Mouse (Mus musculus) heart, embryonic 11.5 days (tissue): ENCODE measurements around the gene Ubiad1. TPM values are rescaled to one million over a fixed set of nuclear protein-coding genes. Genes with fewer than 3 reads are reported as not detected.

Experiments used
- ATAC-seq: fragments of 200-750 bp; cut with Nextera tagmentation; replicated peaks from 2 replicates; pipeline ENCODE4 v1.8.0; 2017; ENCODE audit warnings: moderate library complexity; ENCODE audit not compliant: insufficient number of reproducible peaks, low FRiP score, low TSS enrichment
- H3K27ac ChIP-seq: fragments of 300-500 bp; sonication (generic); 2 replicates; pipeline ENCODE4 v1.5.1; 2014; ENCODE audit warnings: mild to moderate bottlenecking, low read depth, low read length
- H3K27me3 ChIP-seq: fragments of 300-500 bp; sonication (generic); 2 replicates; pipeline ENCODE4 v1.6.1; 2014; ENCODE audit warnings: mild to moderate bottlenecking, low read length, mixed read lengths; ENCODE audit not compliant: control insufficient read depth, insufficient read depth
- H3K36me3 ChIP-seq: fragments of 300-500 bp; sonication (generic); 2 replicates; pipeline ENCODE4 v1.6.1; 2014; ENCODE audit warnings: mild to moderate bottlenecking, low read length, moderate library complexity, mixed read lengths; ENCODE audit not compliant: control insufficient read depth, insufficient read depth
- H3K4me1 ChIP-seq: fragments of 300-500 bp; sonication (generic); 2 replicates; pipeline ENCODE4 v1.6.1; 2014; ENCODE audit warnings: low read length; ENCODE audit not compliant: control insufficient read depth, insufficient read depth
- H3K4me2 ChIP-seq: fragments of 300-500 bp; sonication (generic); 2 replicates; pipeline ENCODE4 v1.6.1; 2014; ENCODE audit warnings: mild to moderate bottlenecking, moderate library complexity
- H3K4me3 ChIP-seq: fragments of 300-500 bp; sonication (generic); 2 replicates; pipeline ENCODE4 v1.5.1; 2014; ENCODE audit warnings: low read depth, low read length
- H3K9ac ChIP-seq: fragments of 300-500 bp; sonication (generic); 2 replicates; pipeline ENCODE4 v1.6.1; 2014; ENCODE audit warnings: mild to moderate bottlenecking, low read depth, low read length, moderate library complexity
- H3K9me3 ChIP-seq: fragments of 300-500 bp; sonication (generic); replicated peaks from 2 replicates; pipeline ENCODE4 v1.6.1; 2016; ENCODE audit warnings: low read length; ENCODE audit not compliant: control insufficient read depth
- WGBS: fragments of 180-500 bp; shearing (Covaris S2); extraction: QIAGEN DNeasy Blood & Tissue Kit; methylation state at CpG from one replicate; pipeline ENCODE4 v1.1.7; 2014; ENCODE audit not compliant: insufficient replicate concordance; 5-methylcytosine and 5-hydroxymethylcytosine counted together
- polyA plus RNA-seq: library from polyadenylated mRNA; unstranded; fragments of >200 nt; fragmentation: Nextera tagmentation; extraction: Ambion mirVana; gene quantifications from 2 replicates; pipeline ENCODE4 v1.2.1, GENCODE M21; 2014

Ubiad1 gene
- polyA plus RNA-seq, 1 experiment from 2014 or later = 16.2 TPM

DNA sequence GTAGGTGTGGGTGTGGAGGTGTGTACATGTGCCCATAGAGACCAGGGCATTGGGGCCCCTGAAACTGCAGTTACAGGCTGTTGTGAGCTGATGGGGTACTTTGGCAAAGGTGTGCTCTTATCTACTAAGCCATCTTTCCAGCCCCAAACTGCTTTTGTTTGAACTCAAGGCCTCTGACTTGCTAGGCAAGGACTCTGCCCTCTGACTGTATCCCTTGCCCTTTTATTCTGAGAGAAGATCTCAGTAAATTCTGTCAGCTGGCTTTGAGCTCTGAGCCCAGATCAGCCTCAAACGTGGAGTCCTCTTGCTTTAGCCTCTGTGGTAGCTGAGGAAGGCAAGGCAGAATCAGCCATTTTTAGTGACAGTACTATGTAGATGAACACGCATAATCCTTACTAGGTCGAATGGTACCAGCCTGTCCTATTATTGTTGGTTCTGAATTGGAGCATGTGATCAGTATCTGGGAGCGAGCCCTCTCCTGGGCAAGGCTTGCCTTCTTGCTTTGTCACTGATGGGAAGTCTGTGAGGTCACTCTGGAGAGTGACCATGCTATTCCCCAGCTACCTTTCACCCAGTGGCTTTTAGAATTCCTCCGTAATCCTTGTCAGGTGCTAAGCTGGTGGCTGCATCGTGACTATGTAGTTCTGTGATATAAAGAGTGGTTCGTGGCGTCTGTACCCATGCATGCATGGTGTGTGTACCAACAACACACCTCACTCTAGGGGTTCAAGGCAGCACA is 28.0 kb upstream of the Ubiad1 start:
- Histone ChIP-seq H3K27me3 (no peaks in the 10 kb centered on the region), H3K4me3 (no peak overlapping the region), H3K4me2 (no peak overlapping the region), H3K36me3 (peaks cover 49% of the 10 kb centered on the region), H3K9me3 (no peaks in the 10 kb centered on the region), H3K27ac (no peak overlapping the region), H3K9ac (no peak overlapping the region), H3K4me1 (no peaks in the 10 kb centered on the region)
- WGBS = 92% methylated on average over 8 of the region's 8 CpGs
- no peak for ATAC-seq

DNA sequence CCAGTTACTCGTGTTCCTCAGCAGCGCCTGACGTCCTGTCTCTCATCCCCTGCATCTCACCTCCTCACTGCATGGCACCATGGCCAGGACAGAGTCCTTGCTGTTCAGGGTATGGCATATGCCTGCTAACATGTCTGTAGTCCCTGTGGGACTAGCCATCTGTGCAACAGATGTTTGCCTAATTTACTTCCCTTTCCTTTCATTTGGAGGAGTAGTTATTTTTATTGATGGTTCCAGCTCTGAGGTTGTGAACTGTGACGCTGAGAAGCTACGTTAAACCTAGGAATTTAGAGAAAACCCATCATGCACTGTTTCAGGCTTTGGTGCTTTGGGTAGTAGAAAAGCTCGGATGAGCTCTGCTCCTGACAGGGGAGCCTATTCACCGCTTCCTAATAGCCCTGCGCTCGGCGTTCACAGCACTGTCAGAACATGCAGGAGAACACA is 26.8 kb upstream of the Ubiad1 start:
- WGBS = 92% methylated on average over 10 of the region's 10 CpGs
- Histone ChIP-seq H3K4me3 (no peak overlapping the region), H3K9ac (no peak overlapping the region), H3K9me3 (no peaks in the 10 kb centered on the region), H3K27ac (no peak overlapping the region), H3K4me2 (no peak overlapping the region), H3K4me1 (no peaks in the 10 kb centered on the region), H3K36me3 (peaks cover 55% of the 10 kb centered on the region), H3K27me3 (no peaks in the 10 kb centered on the region)
- ATAC-seq = no peak

GRCm38 (mm10) chr4:148469487-148470252 is 25.1 kb upstream of the Ubiad1 start:
- H3K4me3 ChIP-seq = no peak overlapping the region
- H3K27me3 ChIP-seq = no peaks in the 10 kb centered on the region
- no peak overlapping the region for H3K9ac ChIP-seq
- WGBS = 90% methylated on average over 11 of the region's 11 CpGs
- H3K4me2 ChIP-seq = no peak overlapping the region
- H3K9me3 ChIP-seq = no peaks in the 10 kb centered on the region
- peaks cover 54% of the 10 kb centered on the region for H3K36me3 ChIP-seq
- no peak for ATAC-seq
- H3K27ac ChIP-seq = no peak overlapping the region
- H3K4me1 ChIP-seq = no peaks in the 10 kb centered on the region

DNA sequence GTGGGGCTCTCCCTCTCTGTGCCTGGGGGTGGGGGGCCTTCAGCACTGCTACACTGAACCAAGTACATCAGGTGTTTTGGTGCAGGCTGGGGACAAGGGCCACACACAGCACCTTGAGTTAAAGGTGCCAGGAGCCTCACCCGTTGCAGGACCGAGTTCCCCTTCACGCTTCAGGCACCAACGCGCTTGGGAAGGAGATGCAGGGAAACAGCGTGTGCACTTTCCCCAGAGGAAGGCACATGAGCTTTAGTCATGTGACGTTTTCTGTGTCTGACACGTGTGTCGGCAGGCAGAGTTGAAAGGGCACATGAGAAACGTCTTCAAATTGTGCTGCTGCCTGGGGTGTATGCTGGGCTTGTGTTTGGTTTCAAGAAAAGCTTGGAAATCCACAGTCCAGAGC is 23.8 kb upstream of the Ubiad1 start:
- no peak for ATAC-seq
- H3K9me3 ChIP-seq = no peaks in the 10 kb centered on the region
- no peak overlapping the region for H3K4me2 ChIP-seq
- peaks cover 66% of the 10 kb centered on the region for H3K36me3 ChIP-seq
- H3K27ac ChIP-seq = no peak overlapping the region
- H3K4me3 ChIP-seq = no peak overlapping the region
- WGBS = 91% methylated on average over 10 of the region's 10 CpGs
- no peak overlapping the region for H3K9ac ChIP-seq
- no peaks in the 10 kb centered on the region for H3K27me3 ChIP-seq
- no peaks in the 10 kb centered on the region for H3K4me1 ChIP-seq

DNA sequence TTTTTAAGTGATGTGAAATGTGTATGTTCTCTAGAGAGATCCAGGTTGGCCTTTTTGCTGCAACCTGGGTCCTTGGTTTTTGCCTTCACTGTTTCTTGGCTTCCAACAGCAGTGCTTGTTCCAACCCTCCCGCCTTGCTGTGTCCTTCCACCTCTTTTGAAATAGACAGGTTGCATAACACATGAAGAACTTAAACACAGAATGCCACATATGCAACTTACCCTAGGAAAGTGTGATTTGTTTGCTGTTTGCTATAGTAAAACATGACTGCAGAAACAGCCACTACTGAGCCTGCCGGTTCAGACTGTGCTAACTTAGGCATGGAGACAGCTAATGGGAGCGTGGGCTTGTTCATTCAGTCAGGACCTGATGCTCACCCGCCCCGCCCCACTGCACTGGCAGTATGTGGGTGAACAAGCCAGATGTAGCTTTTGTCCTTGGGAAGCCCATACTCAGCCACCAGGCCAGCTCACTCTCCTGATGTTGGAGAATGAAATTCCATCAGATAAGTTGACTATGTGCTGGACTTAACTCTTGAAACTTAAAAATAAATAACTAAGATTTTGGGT is 22.0 kb upstream of the Ubiad1 start:
- 90% methylated on average over 5 of the region's 5 CpGs for WGBS
- Histone ChIP-seq H3K4me2 (no peak overlapping the region), H3K9me3 (no peaks in the 10 kb centered on the region), H3K9ac (no peak overlapping the region), H3K27ac (no peak overlapping the region), H3K4me3 (no peak overlapping the region), H3K27me3 (no peaks in the 10 kb centered on the region), H3K36me3 (peaks cover 61% of the 10 kb centered on the region), H3K4me1 (no peaks in the 10 kb centered on the region)
- no peak for ATAC-seq

DNA sequence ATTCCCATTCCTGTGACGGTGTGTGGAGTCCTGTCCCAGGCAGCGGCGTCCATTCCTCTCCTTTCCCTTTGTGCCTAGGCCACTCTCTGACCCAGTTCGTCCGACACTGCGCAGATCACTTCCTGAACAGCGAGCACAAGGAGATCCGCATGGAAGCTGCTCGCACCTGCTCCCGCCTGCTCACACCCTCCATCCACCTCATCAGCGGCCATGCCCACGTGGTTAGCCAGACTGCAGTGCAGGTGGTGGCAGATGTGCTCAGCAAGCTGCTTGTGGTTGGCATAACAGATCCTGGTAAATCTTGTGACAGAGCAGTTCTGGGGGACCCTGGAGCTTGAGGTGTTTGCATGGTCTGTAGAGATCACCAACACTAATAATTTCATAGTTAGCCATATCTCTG is 20.3 kb upstream of the Ubiad1 start:
- 93% methylated on average over 12 of the region's 12 CpGs for WGBS
- no peaks in the 10 kb centered on the region for H3K9me3 ChIP-seq
- no peak overlapping the region for H3K9ac ChIP-seq
- H3K36me3 ChIP-seq = peaks cover 56% of the 10 kb centered on the region
- ATAC-seq = no peak
- no peak overlapping the region for H3K4me2 ChIP-seq
- no peaks in the 10 kb centered on the region for H3K27me3 ChIP-seq
- no peaks in the 10 kb centered on the region for H3K4me1 ChIP-seq
- no peak overlapping the region for H3K27ac ChIP-seq
- no peak overlapping the region for H3K4me3 ChIP-seq

- Histone ChIP-seq H3K4me2 (no peak overlapping the region), H3K9me3 (no peaks in the 10 kb centered on the region), H3K27ac (no peak overlapping the region), H3K27me3 (no peaks in the 10 kb centered on the region), H3K4me3 (no peak overlapping the region), H3K36me3 (peaks cover 55% of the 10 kb centered on the region), H3K4me1 (no peaks in the 10 kb centered on the region), H3K9ac (no peak overlapping the region)
- ATAC-seq = no peak
- WGBS = 88% methylated on average over 12 of the region's 12 CpGs
These were observed 19.7 kb upstream of the Ubiad1 start for GRCm38 (mm10) chr4:148464301-148464700.

- H3K4me2 ChIP-seq = no peak overlapping the region
- H3K4me1 ChIP-seq = no peaks in the 10 kb centered on the region
- H3K9me3 ChIP-seq = no peaks in the 10 kb centered on the region
- no peak for ATAC-seq
- peaks cover 55% of the 10 kb centered on the region for H3K36me3 ChIP-seq
- H3K9ac ChIP-seq = no peak overlapping the region
- 79% methylated on average over 14 of the region's 14 CpGs for WGBS
- H3K27me3 ChIP-seq = no peaks in the 10 kb centered on the region
- no peak overlapping the region for H3K4me3 ChIP-seq
- H3K27ac ChIP-seq = no peak overlapping the region
These were observed 18.8 kb upstream of the Ubiad1 start for GRCm38 (mm10) chr4:148463208-148463960.
